Mouse (Mus musculus): ENCODE results near the gene Zfp13.

Gene Zfp13

GRCm38 (mm10) chr17:23568370-23568769 lies 30.9 kb downstream of the Zfp13 start:
- DNase-seq (ENCODE audit: low read depth, low spot score), result no peak
- Histone ChIP-seq H3K27me3 (ENCODE audit: control insufficient read depth, insufficient read depth, low read length, poor library complexity, severe bottlenecking) (no peaks in the 10 kb centered on the region), H3K36me3 (ENCODE audit: control insufficient read depth, insufficient read depth, low read length, poor library complexity, severe bottlenecking) (no peaks in the 10 kb centered on the region)

GRCm38 (mm10) chr17:23566787-23567186 lies 32.5 kb downstream of the Zfp13 start:
- Histone ChIP-seq H3K36me3 (ENCODE audit: control insufficient read depth, insufficient read depth, low read length, poor library complexity, severe bottlenecking) (no peaks in the 10 kb centered on the region), H3K27me3 (ENCODE audit: control insufficient read depth, insufficient read depth, low read length, poor library complexity, severe bottlenecking) (no peaks in the 10 kb centered on the region)
- DNase-seq (ENCODE audit: low read depth, low spot score), result peak; percentile 51

GRCm38 (mm10) chr17:23564368-23564715 lies 34.9 kb downstream of the Zfp13 start:
- no peaks in the 10 kb centered on the region for H3K27me3 ChIP-seq (ENCODE audit: control insufficient read depth, insufficient read depth, low read length, poor library complexity, severe bottlenecking)
- peaks cover 2% of the 10 kb centered on the region; the same call in 1 of the 2 replicates for H3K36me3 ChIP-seq (ENCODE audit: control insufficient read depth, insufficient read depth, low read length, poor library complexity, severe bottlenecking)
- no peak for DNase-seq (ENCODE audit: low read depth, low spot score)

GRCm38 (mm10) chr17:23563595-23564367 lies 35.5 kb downstream of the Zfp13 start, which contains the start of gene Zfp213:
Zfp213 (minus strand) TSS chr17:23564238.
- H3K27me3 ChIP-seq (ENCODE audit: control insufficient read depth, insufficient read depth, low read length, poor library complexity, severe bottlenecking), result no peaks in the 10 kb centered on the region
- peak; percentile 95 for DNase-seq (ENCODE audit: low read depth, low spot score)
- peaks cover 2% of the 10 kb centered on the region for H3K36me3 ChIP-seq (ENCODE audit: control insufficient read depth, insufficient read depth, low read length, poor library complexity, severe bottlenecking)

GRCm38 (mm10) chr17:23559767-23560166 lies 39.5 kb downstream of the Zfp13 start:
- DNase-seq (ENCODE audit: low read depth, low spot score), result peak; percentile 54
- H3K36me3 ChIP-seq (ENCODE audit: control insufficient read depth, insufficient read depth, low read length, poor library complexity, severe bottlenecking), result peaks cover 5% of the 10 kb centered on the region
- H3K27me3 ChIP-seq (ENCODE audit: control insufficient read depth, insufficient read depth, low read length, poor library complexity, severe bottlenecking), result no peaks in the 10 kb centered on the region

GRCm38 (mm10) chr17:23555243-23555916 lies 43.9 kb downstream of the Zfp13 start:
- Histone ChIP-seq H3K36me3 (ENCODE audit: control insufficient read depth, insufficient read depth, low read length, poor library complexity, severe bottlenecking) (peaks cover 5% of the 10 kb centered on the region), H3K27me3 (ENCODE audit: control insufficient read depth, insufficient read depth, low read length, poor library complexity, severe bottlenecking) (no peaks in the 10 kb centered on the region)
- no peak for DNase-seq (ENCODE audit: low read depth, low spot score)

GRCm38 (mm10) chr17:23554321-23554720 lies 45.0 kb downstream of the Zfp13 start:
- DNase-seq (ENCODE audit: low read depth, low spot score), result no peak
- Histone ChIP-seq H3K36me3 (ENCODE audit: control insufficient read depth, insufficient read depth, low read length, poor library complexity, severe bottlenecking) (peaks cover 3% of the 10 kb centered on the region; the same call in 1 of the 2 replicates), H3K27me3 (ENCODE audit: control insufficient read depth, insufficient read depth, low read length, poor library complexity, severe bottlenecking) (no peaks in the 10 kb centered on the region)

GRCm38 (mm10) chr17:23553634-23554120 lies 45.6 kb downstream of the Zfp13 start:
- peaks cover 2% of the 10 kb centered on the region; the same call in 1 of the 2 replicates for H3K36me3 ChIP-seq (ENCODE audit: control insufficient read depth, insufficient read depth, low read length, poor library complexity, severe bottlenecking)
- DNase-seq (ENCODE audit: low read depth, low spot score), result no peak
- no peaks in the 10 kb centered on the region for H3K27me3 ChIP-seq (ENCODE audit: control insufficient read depth, insufficient read depth, low read length, poor library complexity, severe bottlenecking)

GRCm38 (mm10) chr17:23552896-23553633 lies 46.2 kb downstream of the Zfp13 start:
- Histone ChIP-seq H3K36me3 (ENCODE audit: control insufficient read depth, insufficient read depth, low read length, poor library complexity, severe bottlenecking) (no peaks in the 10 kb centered on the region), H3K27me3 (ENCODE audit: control insufficient read depth, insufficient read depth, low read length, poor library complexity, severe bottlenecking) (no peaks in the 10 kb centered on the region)
- DNase-seq (ENCODE audit: low read depth, low spot score), result no peak

- no peaks in the 10 kb centered on the region for H3K36me3 ChIP-seq (ENCODE audit: control insufficient read depth, insufficient read depth, low read length, poor library complexity, severe bottlenecking)
- DNase-seq (ENCODE audit: low read depth, low spot score), result no peak
- H3K27me3 ChIP-seq (ENCODE audit: control insufficient read depth, insufficient read depth, low read length, poor library complexity, severe bottlenecking), result no peaks in the 10 kb centered on the region
These were observed 47.3 kb downstream of the Zfp13 start for GRCm38 (mm10) chr17:23551963-23552362.

GRCm38 (mm10) chr17:23551416-23551815 lies 47.9 kb downstream of the Zfp13 start:
- no peak for DNase-seq (ENCODE audit: low read depth, low spot score)
- H3K27me3 ChIP-seq (ENCODE audit: control insufficient read depth, insufficient read depth, low read length, poor library complexity, severe bottlenecking), result no peaks in the 10 kb centered on the region
- no peaks in the 10 kb centered on the region for H3K36me3 ChIP-seq (ENCODE audit: control insufficient read depth, insufficient read depth, low read length, poor library complexity, severe bottlenecking)

GRCm38 (mm10) chr17:23550856-23551255 lies 48.4 kb downstream of the Zfp13 start:
- no peaks in the 10 kb centered on the region for H3K27me3 ChIP-seq (ENCODE audit: control insufficient read depth, insufficient read depth, low read length, poor library complexity, severe bottlenecking)
- DNase-seq (ENCODE audit: low read depth, low spot score), result peak; percentile 50
- H3K36me3 ChIP-seq (ENCODE audit: control insufficient read depth, insufficient read depth, low read length, poor library complexity, severe bottlenecking), result no peaks in the 10 kb centered on the region

GRCm38 (mm10) chr17:23550188-23550791 lies 49.0 kb downstream of the Zfp13 start:
- peak; percentile 95 for DNase-seq (ENCODE audit: low read depth, low spot score)
- no peaks in the 10 kb centered on the region for H3K27me3 ChIP-seq (ENCODE audit: control insufficient read depth, insufficient read depth, low read length, poor library complexity, severe bottlenecking)

GRCm38 (mm10) chr17:23549441-23549840 lies 49.8 kb downstream of the Zfp13 start:
- Histone ChIP-seq H3K27me3 (ENCODE audit: control insufficient read depth, insufficient read depth, low read length, poor library complexity, severe bottlenecking) (no peaks in the 10 kb centered on the region), H3K36me3 (ENCODE audit: control insufficient read depth, insufficient read depth, low read length, poor library complexity, severe bottlenecking) (no peaks in the 10 kb centered on the region)
- DNase-seq (ENCODE audit: low read depth, low spot score), result no peak

More at GRCm38 (mm10) chr17:23550188-23550791, 49.0 kb downstream of the Zfp13 start:
- no peaks in the 10 kb centered on the region for H3K36me3 ChIP-seq (ENCODE audit: control insufficient read depth, insufficient read depth, low read length, poor library complexity, severe bottlenecking)

Data from splenic B cell, adult 2 months (primary cell).